Mouse (Mus musculus): ENCODE results near the gene Troap. TPM values are rescaled to one million over a fixed set of nuclear protein-coding genes. Genes with fewer than 3 reads are reported as not detected.

The Troap gene
- polyA plus RNA-seq, 1 experiment: 49.0 TPM

DNA sequence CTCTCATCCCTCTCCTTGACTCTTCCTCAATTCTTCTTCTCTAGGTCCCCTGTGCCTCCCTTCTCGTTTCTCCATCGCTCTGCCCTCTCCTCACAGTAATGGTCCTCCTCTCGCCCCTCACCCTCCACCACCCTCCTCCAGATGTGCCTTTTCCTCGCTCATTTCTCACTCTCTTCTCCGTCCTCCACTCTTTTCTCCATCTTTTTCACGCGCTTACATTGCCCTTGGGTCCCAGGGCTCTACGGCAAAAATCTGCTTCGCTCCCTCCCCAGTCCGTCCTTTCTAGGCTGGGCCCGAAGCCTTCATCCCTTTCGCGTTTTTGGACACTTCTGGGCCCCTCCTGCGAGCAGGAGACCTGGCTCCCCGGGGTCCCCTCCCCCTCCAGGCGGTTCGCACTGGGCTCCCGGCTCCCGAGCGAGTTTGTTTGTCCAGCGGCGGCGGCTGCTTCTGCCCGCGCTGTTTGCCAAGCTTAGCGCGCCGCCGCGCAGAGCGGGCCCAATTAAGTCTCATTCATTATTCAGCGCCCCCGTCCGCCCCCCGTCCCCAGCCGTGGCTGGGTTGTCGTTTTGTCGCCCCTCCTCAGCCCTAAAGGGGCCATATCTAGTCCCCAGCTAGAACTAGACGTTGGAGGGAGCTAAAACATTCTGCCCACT lies 23.6 kb downstream of the Troap start:
- H3K36me3 ChIP-seq (ENCODE audit: control insufficient read depth, insufficient read depth): no peaks in the 10 kb centered on the region
- H3ac ChIP-seq (ENCODE audit: control insufficient read depth, insufficient read length, low read depth): peak overlapping the region; percentile 37
- H3K79me3 ChIP-seq (ENCODE audit: low read depth): no peaks in the 10 kb centered on the region
- no peak overlapping the region for H3K4me3 ChIP-seq (ENCODE audit: insufficient read depth, poor library complexity, severe bottlenecking)
- no peak for TF ChIP-seq CEBPB (IDR thresholded peaks at IDR 0.05; ENCODE audit: low read depth)
- no peak for TF ChIP-seq MYOG (IDR thresholded peaks at IDR 0.05; ENCODE audit: control insufficient read depth, extremely low read depth, insufficient read length)
- no peak for TF ChIP-seq FOSL1 (IDR thresholded peaks at IDR 0.05; ENCODE audit: insufficient read depth, low read length, poor library complexity, severe bottlenecking)
- no peaks in the 10 kb centered on the region for H3K79me2 ChIP-seq (ENCODE audit: control insufficient read depth, insufficient read depth)
- H3K27me3 ChIP-seq (ENCODE audit: control insufficient read depth, insufficient read depth, insufficient read length): peaks cover 30% of the 10 kb centered on the region

DNA sequence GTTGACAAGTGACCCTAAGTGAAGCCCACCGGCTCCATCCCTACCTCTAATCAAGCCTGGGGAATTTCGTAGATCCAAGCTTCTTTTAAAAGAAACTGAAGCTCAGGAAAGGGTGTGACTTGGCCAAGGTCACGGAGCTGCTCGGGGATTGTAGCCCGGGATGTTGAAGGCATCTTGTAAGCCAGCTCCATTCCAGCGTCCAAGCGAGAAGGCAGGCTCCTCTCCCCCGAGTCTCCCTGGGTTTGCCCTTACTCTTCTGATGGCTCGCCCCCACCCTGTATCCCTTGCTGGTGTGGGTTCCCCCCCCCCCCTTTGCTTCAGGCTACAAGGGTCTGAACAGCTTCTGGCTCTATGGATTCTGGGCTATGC lies 24.1 kb downstream of the Troap start:
- Histone ChIP-seq H3K79me3 (ENCODE audit: low read depth) (no peaks in the 10 kb centered on the region), H3K4me3 (ENCODE audit: insufficient read depth, poor library complexity, severe bottlenecking) (no peak overlapping the region), H3ac (ENCODE audit: control insufficient read depth, insufficient read length, low read depth) (no peak overlapping the region), H3K79me2 (ENCODE audit: control insufficient read depth, insufficient read depth) (no peaks in the 10 kb centered on the region), H3K36me3 (ENCODE audit: control insufficient read depth, insufficient read depth) (no peaks in the 10 kb centered on the region), H3K27me3 (ENCODE audit: control insufficient read depth, insufficient read depth, insufficient read length) (peaks cover 30% of the 10 kb centered on the region)
- TF ChIP-seq CTCF (IDR thresholded peaks at IDR 0.05; ENCODE audit: control insufficient read depth, insufficient read depth, insufficient read length): no peak
- TF ChIP-seq CEBPB (IDR thresholded peaks at IDR 0.05; ENCODE audit: low read depth): no peak
- TF ChIP-seq MAX (IDR thresholded peaks at IDR 0.05): no peak
- TF ChIP-seq MYOG (IDR thresholded peaks at IDR 0.05; ENCODE audit: control insufficient read depth, extremely low read depth, insufficient read length): no peak
- no peak for TF ChIP-seq FOSL1 (IDR thresholded peaks at IDR 0.05; ENCODE audit: insufficient read depth, low read length, poor library complexity, severe bottlenecking)
- TF ChIP-seq MYOD1 (IDR thresholded peaks at IDR 0.05; ENCODE audit: control insufficient read depth, insufficient read length, low read depth): no peak
- no peak for TF ChIP-seq USF1 (IDR thresholded peaks at IDR 0.05; ENCODE audit: low read depth)

DNA sequence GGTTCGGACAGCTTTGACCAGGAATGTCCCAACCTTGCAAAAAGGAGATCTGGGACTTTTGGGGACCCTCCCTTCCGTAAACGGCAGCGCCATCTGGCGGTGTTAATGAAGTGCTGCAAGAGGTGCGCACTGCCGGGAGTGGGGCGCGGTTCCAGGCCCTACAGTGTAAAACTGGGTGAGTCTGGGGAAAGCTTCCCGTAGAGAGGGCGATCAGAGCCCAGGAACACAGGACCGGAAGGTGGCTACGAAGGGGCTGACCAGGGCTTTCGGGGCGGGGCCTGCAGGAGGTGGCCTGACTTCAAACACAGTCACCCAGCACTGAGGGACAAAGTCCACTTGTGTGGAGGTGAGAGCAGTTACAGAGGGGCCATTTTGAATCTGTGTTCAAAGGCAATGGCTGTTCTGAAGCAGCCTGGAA lies 24.8 kb downstream of the Troap start:
- Histone ChIP-seq H3ac (ENCODE audit: control insufficient read depth, insufficient read length, low read depth) (peak overlapping the region; percentile 22), H3K79me3 (ENCODE audit: low read depth) (no peaks in the 10 kb centered on the region), H3K27me3 (ENCODE audit: control insufficient read depth, insufficient read depth, insufficient read length) (peaks cover 30% of the 10 kb centered on the region), H3K79me2 (ENCODE audit: control insufficient read depth, insufficient read depth) (no peaks in the 10 kb centered on the region), H3K36me3 (ENCODE audit: control insufficient read depth, insufficient read depth) (no peaks in the 10 kb centered on the region), H3K4me3 (ENCODE audit: insufficient read depth, poor library complexity, severe bottlenecking) (no peak overlapping the region)
- peak; percentile 4 for TF ChIP-seq CEBPB (IDR thresholded peaks at IDR 0.05; ENCODE audit: low read depth)
- no peak for TF ChIP-seq FOSL1 (IDR thresholded peaks at IDR 0.05; ENCODE audit: insufficient read depth, low read length, poor library complexity, severe bottlenecking)
- TF ChIP-seq CTCF (IDR thresholded peaks at IDR 0.05; ENCODE audit: control insufficient read depth, insufficient read depth, insufficient read length): peak; percentile 96
- TF ChIP-seq USF1 (IDR thresholded peaks at IDR 0.05; ENCODE audit: low read depth): no peak

DNA sequence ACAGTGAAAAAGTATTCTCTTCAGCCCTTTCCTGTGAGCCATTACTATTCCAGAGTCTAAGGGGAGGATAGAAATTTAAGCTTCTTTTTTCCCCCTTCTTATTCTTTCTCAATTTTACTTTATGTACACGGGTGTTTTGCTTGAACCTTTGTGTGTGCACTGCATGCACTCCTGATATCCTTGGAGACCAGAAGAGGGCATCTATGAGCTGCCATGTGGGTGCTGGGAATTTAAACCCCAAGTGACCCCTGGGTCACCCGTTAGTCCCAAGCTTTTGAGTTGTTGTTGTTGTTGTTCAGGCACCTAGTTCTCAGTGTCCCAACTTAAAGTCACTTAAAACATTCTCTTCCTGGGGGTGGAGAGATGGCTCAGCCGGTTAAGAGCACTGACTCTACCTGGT lies 25.6 kb downstream of the Troap start:
- Histone ChIP-seq H3ac (ENCODE audit: control insufficient read depth, insufficient read length, low read depth) (no peak overlapping the region), H3K36me3 (ENCODE audit: control insufficient read depth, insufficient read depth) (no peaks in the 10 kb centered on the region), H3K4me3 (ENCODE audit: insufficient read depth, poor library complexity, severe bottlenecking) (no peak overlapping the region), H3K27me3 (ENCODE audit: control insufficient read depth, insufficient read depth, insufficient read length) (peaks cover 30% of the 10 kb centered on the region), H3K79me2 (ENCODE audit: control insufficient read depth, insufficient read depth) (no peaks in the 10 kb centered on the region), H3K79me3 (ENCODE audit: low read depth) (no peaks in the 10 kb centered on the region)
- no peak for TF ChIP-seq MAX (IDR thresholded peaks at IDR 0.05)
- no peak for TF ChIP-seq FOSL1 (IDR thresholded peaks at IDR 0.05; ENCODE audit: insufficient read depth, low read length, poor library complexity, severe bottlenecking)
- TF ChIP-seq CTCF (IDR thresholded peaks at IDR 0.05; ENCODE audit: control insufficient read depth, insufficient read depth, insufficient read length): no peak
- TF ChIP-seq USF1 (IDR thresholded peaks at IDR 0.05; ENCODE audit: low read depth): no peak
- no peak for TF ChIP-seq MYOG (IDR thresholded peaks at IDR 0.05; ENCODE audit: control insufficient read depth, extremely low read depth, insufficient read length)
- no peak for TF ChIP-seq CEBPB (IDR thresholded peaks at IDR 0.05; ENCODE audit: low read depth)
- no peak for TF ChIP-seq MYOD1 (IDR thresholded peaks at IDR 0.05; ENCODE audit: control insufficient read depth, insufficient read length, low read depth)

DNA sequence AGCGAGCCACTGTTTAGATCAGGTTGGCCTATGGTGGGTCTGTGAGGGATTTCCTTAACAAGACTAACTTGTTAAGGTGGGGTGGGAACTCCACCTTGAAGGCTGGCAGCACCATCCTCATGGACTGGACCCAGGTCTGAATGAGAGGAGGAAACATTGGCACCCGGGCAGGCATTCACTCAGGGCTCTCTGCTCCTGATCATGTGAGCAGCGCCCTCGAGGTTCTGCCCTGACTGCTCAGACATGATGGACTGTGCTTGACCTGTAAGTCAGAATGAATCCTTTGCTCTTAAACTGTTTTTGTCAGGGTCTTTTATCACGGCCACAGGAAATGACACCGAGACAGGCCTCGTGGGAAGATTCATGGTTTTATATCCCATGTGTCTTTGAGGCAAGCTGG lies 30.9 kb downstream of the Troap start:
- Histone ChIP-seq H3ac (ENCODE audit: control insufficient read depth, insufficient read length, low read depth) (no peak overlapping the region), H3K79me3 (ENCODE audit: low read depth) (no peaks in the 10 kb centered on the region), H3K27me3 (ENCODE audit: control insufficient read depth, insufficient read depth, insufficient read length) (no peaks in the 10 kb centered on the region), H3K36me3 (ENCODE audit: control insufficient read depth, insufficient read depth) (no peaks in the 10 kb centered on the region), H3K79me2 (ENCODE audit: control insufficient read depth, insufficient read depth) (no peaks in the 10 kb centered on the region), H3K4me3 (ENCODE audit: insufficient read depth, poor library complexity, severe bottlenecking) (no peak overlapping the region)
- TF ChIP-seq FOSL1 (IDR thresholded peaks at IDR 0.05; ENCODE audit: insufficient read depth, low read length, poor library complexity, severe bottlenecking) (no peak), MAX (IDR thresholded peaks at IDR 0.05) (no peak)

DNA sequence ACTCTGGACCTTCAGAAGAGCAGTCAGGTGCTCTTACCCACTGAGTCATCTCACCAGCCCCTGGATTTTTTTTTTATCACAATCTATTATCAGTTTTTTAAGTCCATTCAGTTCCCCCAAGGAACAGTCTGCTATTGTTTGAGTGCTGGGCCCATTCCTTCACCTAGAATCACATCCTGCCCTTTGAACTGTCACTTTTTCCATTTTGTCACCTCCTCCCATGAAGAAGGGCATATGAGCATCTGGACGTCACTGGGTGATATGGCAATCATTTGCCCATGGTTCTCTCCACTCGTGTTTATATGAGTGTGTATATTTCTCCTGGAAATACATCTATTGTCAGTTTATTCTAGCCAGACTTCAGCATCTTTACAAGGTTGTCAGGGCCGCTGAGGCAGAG lies 33.5 kb downstream of the Troap start:
- no peaks in the 10 kb centered on the region for H3K79me3 ChIP-seq (ENCODE audit: low read depth)
- H3K27me3 ChIP-seq (ENCODE audit: control insufficient read depth, insufficient read depth, insufficient read length): no peaks in the 10 kb centered on the region
- TF ChIP-seq CEBPB (IDR thresholded peaks at IDR 0.05; ENCODE audit: low read depth) (no peak), MYOG (IDR thresholded peaks at IDR 0.05; ENCODE audit: control insufficient read depth, extremely low read depth, insufficient read length) (no peak), USF1 (IDR thresholded peaks at IDR 0.05; ENCODE audit: low read depth) (no peak), FOSL1 (IDR thresholded peaks at IDR 0.05; ENCODE audit: insufficient read depth, low read length, poor library complexity, severe bottlenecking) (no peak), MYOD1 (IDR thresholded peaks at IDR 0.05; ENCODE audit: control insufficient read depth, insufficient read length, low read depth) (no peak), MAX (IDR thresholded peaks at IDR 0.05) (no peak), CTCF (IDR thresholded peaks at IDR 0.05; ENCODE audit: control insufficient read depth, insufficient read depth, insufficient read length) (no peak)
- no peak overlapping the region for H3ac ChIP-seq (ENCODE audit: control insufficient read depth, insufficient read length, low read depth)
- H3K4me3 ChIP-seq (ENCODE audit: insufficient read depth, poor library complexity, severe bottlenecking): no peak overlapping the region
- H3K79me2 ChIP-seq (ENCODE audit: control insufficient read depth, insufficient read depth): no peaks in the 10 kb centered on the region
- no peaks in the 10 kb centered on the region for H3K36me3 ChIP-seq (ENCODE audit: control insufficient read depth, insufficient read depth)

Measured in C2C12 (cell line).